Mouse (Mus musculus) layer of hippocampus, adult 2 months (tissue): ENCODE measurements around the gene Morc4. TPM values are rescaled to one million over a fixed set of nuclear protein-coding genes. Genes with fewer than 3 reads are reported as not detected.

Experiments used
- DNase-seq, 2 experiments: peaks; one replicate each; pipeline ENCODE4 v3.0.0; 2022; ENCODE audit warnings: low spot score in 2 of 2
- H3K27ac ChIP-seq: fragments of 200-600 bp; 2 replicates; pipeline ENCODE4 v1.8.1; 2022
- H3K4me3 ChIP-seq: fragments of 200-600 bp; 2 replicates; pipeline ENCODE4 v1.8.1; 2022; ENCODE audit warnings: mild to moderate bottlenecking
- CTCF ChIP-seq: fragments of 200-600 bp; conservative IDR thresholded peaks from 2 replicates; pipeline ENCODE4 v1.8.1; 2022; ENCODE audit warnings: antibody characterized with exemption, mild to moderate bottlenecking, moderate library complexity
- total RNA-seq, 2 experiments: library from RNA; stranded (reverse); gene quantifications; 2 replicates each; pipeline ENCODE4 v1.2.3; 2021

Gene Morc4
- total RNA-seq, 2 experiments from 2014 or later = 4.9 to 5.8 TPM

DNA sequence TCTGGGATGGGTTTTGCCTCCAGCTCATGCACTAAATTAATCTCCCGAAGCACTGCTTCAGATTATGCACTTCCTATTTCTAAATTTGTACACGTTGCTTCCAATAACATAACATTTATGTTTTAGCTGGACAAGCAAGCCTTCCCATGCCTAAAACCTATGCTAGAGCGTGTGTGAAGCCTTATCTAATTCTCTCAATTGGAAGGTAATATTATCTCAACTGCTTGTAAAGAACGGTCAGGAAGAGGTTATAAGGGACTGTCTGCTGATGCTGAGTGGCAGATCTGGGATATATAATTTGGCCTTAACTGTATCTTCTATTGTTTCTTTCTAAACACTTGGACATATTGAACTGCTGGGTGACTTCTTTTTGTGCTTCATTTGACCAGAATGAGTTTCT is 44.6 kb downstream of the Morc4 start:
- TF ChIP-seq CTCF = no peak
- Histone ChIP-seq H3K27ac (no peak overlapping the region), H3K4me3 (no peak overlapping the region)
- no peak for DNase-seq

DNA sequence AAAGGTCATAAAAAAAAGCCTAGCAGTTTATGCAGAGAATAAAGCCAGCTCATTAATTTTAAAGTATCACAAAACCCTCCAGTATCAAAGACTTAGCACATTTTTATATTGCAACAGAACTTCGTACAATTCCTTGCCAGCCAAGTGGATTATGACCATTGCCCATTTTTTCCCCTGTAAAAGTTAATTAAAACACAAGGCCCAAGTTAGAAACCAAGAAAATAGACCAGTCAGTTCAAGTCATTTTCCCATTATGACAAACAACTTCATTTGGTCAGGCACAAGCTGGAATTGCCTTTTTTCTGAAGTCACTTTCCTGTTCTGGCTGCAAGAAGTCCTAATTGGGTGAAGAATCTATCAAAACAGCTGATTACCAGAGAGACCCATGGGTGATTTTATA is 46.1 kb downstream of the Morc4 start:
- no peak for DNase-seq

DNA sequence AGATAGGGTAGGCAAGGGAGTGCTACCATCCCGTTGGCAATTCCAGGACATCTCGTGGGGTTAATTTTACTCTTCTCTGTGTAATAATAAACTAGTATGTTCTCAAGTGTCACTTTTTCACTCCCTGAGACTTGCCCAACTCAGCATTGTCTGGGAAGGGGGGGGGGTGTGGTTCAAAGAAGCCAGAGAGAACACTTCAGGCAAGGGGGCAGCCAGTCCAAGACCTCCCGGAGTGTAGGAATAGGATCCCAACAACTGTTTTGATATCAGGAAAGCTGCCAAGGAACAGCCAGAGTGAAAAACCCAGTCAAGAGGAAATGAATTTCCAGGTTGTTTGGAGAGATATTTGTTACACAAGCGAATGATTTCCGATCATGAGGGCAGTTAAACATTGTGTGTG is 56.3 kb downstream of the Morc4 start:
- Histone ChIP-seq H3K4me3 (no peak overlapping the region), H3K27ac (no peak overlapping the region)
- DNase-seq = no peak

More for the DNA sequence above, 46.1 kb downstream of the Morc4 start:
- H3K4me3 ChIP-seq = no peak overlapping the region
- TF ChIP-seq CTCF = no peak
- H3K27ac ChIP-seq = no peak overlapping the region

GRCm38 (mm10) chrX:139814018-139814635 is 57.4 kb downstream of the Morc4 start:
- H3K27ac ChIP-seq = no peak overlapping the region
- DNase-seq = no peak
- no peak for TF ChIP-seq CTCF
- H3K4me3 ChIP-seq = no peak overlapping the region

More for the DNA sequence above, 56.3 kb downstream of the Morc4 start:
- TF ChIP-seq CTCF = no peak

DNA sequence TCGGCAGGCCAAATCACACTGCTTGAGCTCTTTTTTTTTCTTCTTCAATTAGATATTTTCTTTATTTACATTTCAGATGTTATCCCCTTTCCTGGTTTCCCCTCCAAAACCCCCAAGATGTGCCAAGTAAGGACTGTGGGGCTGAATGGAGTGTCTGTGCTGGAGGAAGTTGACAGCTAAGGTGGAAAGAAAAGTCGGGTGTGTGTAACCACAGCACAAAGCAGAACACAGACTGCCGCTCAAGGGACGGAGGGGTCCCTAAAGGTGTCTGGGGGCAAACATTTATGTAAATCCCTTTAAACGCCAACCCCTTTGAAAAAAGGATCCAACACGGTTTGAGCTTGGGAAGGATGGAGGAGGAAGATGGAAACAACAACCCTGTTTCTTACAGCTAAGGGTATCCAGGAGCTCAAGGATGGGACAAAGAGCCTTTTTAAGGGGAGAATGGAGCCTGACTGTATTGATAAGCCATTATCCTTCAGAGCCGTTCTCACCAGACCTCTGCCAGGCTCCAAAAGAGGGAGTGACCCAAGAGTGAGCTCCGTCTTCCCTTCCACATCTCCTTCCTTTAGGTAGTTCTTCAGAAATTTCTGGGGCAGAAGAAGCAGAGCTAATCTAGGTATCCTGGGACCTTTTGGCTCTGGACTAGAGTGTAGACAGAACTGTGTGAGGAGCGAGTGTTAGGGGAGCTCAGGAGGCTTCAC is 58.0 kb downstream of the Morc4 start:
- TF ChIP-seq CTCF = no peak
- no peak overlapping the region for H3K27ac ChIP-seq
- H3K4me3 ChIP-seq = no peak overlapping the region
- no peak for DNase-seq

DNA sequence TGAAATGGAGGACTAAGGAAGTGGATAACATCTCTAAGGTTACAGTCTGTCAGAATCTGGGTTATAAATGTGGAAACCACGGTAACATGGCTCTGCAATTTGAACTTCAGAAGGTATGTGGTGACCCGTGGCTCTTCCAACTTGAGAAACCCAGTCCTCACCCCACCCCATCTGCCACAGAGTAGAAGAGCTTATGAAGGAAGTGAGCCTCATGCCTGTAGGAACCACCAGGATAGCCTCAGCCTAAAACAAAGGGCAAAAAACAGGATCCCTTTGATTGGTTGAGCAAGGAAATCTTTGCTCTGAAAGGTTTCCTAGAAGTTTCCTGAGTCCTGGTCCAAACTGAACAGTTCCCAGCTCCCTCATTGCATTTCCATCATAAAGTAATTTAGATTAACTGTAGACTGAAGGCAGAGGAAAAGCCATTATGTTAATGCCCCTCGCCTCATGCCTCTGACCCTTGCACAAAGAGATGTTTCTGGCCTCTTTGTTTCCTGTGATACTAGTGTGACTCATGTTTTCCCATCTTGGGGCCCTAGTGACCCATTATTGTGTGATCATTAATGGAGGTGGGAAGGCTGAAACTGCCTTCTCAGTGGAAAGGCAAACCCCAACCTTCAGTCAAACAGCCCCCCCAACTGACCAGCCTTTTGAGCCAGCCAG is 58.7 kb downstream of the Morc4 start:
- no peak for TF ChIP-seq CTCF
- Histone ChIP-seq H3K27ac (no peak overlapping the region), H3K4me3 (no peak overlapping the region)
- no peak for DNase-seq

DNA sequence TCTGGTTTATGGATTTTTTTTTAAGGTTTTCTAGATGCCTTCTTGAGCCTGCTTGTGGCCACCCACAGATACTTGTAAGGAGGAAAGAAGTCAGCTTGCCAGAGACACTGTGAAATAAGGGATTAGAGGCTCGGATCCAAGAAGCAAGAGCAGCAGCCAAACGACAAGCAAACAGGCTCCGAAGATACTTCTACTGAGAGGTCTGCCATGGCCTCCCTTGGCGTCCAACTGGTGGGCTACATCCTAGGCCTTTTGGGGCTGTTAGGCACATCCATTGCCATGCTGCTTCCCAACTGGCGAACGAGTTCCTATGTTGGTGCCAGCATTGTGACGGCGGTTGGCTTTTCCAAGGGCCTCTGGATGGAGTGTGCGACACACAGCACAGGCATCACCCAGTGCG is 63.0 kb downstream of the Morc4 start:
- DNase-seq = no peak
- no peak for TF ChIP-seq CTCF
- no peak overlapping the region for H3K4me3 ChIP-seq
- no peak overlapping the region for H3K27ac ChIP-seq

DNA sequence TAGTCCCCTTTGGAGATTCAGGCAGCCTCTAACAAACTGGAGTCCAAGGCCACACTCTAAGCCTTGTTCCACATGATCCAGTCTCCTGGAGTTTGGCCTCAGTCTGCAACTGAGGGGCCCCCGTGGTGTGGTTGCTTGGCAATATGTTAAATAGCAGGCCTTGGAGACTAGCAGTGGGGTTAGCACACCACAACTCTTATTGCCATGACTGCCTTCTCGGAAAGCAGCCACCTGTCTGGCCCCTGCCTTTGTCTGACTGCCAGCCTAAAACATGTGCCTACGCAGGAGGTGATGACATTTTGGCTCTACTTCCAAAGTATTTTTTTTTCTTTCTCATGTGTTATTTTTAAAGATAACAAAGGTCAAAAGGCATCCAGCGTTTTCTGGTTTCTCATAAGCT is 63.4 kb downstream of the Morc4 start:
- Histone ChIP-seq H3K27ac (peak overlapping the region; percentile 72; the same call in 1 of the 2 replicates), H3K4me3 (no peak overlapping the region)
- no peak for TF ChIP-seq CTCF
- DNase-seq = no peak

DNA sequence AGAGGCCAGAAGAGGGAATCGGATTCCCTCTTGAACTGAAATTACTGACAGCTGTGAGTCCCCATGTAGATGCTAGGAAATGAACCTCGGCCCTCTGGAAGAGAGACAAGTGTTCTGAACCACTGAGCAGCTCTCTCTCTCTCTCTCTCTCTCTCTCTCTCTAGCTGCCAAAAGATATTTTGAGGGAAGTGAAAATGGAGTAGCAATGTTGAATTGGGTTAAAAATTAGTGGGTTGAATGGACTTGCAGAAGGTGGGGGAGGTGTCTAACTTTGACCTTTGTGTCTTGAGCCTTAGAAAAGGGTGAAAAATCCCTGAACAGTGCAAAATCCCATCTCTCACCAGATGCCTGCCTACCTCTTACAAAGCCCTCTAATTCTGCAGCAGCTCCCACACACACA is 64.1 kb downstream of the Morc4 start:
- Histone ChIP-seq H3K4me3 (no peak overlapping the region), H3K27ac (peak overlapping the region; percentile 72)
- DNase-seq = no peak
- TF ChIP-seq CTCF = no peak

- Histone ChIP-seq H3K27ac (peak overlapping the region; percentile 65; the same call in 1 of the 2 replicates), H3K4me3 (no peak overlapping the region)
- no peak for DNase-seq
- TF ChIP-seq CTCF = no peak
Observed at GRCm38 (mm10) chrX:139805918-139806317, 65.6 kb downstream of the Morc4 start.

GRCm38 (mm10) chrX:139803028-139803427 is 68.4 kb downstream of the Morc4 start:
- Histone ChIP-seq H3K27ac (no peak overlapping the region), H3K4me3 (no peak overlapping the region)
- no peak for TF ChIP-seq CTCF
- DNase-seq = no peak

DNA sequence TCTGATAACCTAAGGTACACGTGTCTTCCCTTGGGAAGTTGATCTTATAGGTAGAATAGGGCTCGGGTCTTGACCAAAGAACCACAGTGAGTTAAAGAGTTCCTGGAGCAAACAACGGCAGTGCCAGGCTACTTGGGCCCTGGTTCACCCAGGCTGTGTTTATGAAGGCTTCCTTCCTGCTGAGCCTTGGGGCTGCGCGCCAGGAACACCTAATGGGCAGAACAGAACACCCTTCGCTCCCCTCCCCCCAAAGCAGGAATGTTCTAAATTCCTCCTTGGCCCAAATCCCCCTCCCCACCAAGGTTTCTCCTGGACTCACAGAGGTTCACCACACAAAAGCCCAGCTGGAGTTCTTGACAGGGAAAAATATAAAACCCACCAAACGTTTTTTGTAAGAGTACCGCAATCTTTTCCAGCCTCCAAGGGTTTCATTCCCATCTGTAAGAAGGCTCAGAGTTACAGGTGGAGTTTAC is 71.0 kb downstream of the Morc4 start, which contains the start of gene Cldn2:
Cldn2 (plus strand) TSS at position 423 of the 473 bp plus-strand sequence.
- TF ChIP-seq CTCF = no peak
- no peak within 1 kb of the TSS for H3K27ac ChIP-seq

DNA sequence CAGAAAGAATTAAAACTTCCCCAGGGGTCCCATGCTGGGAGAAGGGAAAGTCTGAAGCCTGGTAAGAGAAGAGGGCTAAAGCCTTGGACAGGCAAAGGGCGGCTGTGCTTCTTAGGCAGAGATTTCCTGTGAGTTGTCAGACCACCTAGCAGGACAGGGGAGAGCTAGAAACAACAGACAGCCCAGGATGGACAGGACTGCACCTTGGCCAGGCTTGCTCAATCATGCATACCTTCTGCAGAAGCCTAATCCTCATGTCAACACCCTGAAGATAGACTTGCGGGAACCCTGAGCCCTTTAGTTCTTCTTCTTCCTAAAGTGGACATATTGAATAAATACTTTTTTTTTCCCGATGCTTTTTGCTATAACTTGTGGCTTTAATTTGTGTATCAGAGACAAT is 71.5 kb downstream of the Morc4 start:
- H3K27ac ChIP-seq = no peak overlapping the region
- no peak for TF ChIP-seq CTCF
- DNase-seq = no peak
- no peak overlapping the region for H3K4me3 ChIP-seq

More for the DNA sequence above, 71.0 kb downstream of the Morc4 start, which contains the start of gene Cldn2:
- no peak within 1 kb of the TSS for H3K4me3 ChIP-seq
- no peak for DNase-seq
